Mouse (Mus musculus): Measurements from ENCODE around the gene Lrrtm4.

Gene Lrrtm4

DNA sequence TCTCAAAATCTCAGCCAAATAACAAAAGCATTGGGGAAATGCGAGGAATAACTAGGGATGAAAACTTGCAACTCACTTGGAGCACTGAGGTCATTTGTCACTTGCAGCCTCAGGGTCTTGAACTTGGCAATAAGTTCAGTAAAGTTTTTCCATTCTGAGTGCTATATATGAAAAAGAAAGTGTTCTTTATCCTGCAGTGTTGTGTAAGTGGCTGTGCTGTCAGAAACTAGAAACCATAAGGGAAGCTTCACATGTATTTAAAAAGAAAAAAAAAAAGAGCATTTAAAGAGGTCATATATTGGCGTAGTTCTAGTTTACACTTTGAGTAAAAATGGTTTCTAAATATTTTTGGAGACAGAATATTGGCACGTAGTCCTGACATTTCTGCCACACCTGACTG is 313.1 kb downstream of the Lrrtm4 start:
- no peak for DNase-seq

GRCm38 (mm10) chr6:80352307-80352706 is 333.6 kb downstream of the Lrrtm4 start:
- DNase-seq = no peak

DNA sequence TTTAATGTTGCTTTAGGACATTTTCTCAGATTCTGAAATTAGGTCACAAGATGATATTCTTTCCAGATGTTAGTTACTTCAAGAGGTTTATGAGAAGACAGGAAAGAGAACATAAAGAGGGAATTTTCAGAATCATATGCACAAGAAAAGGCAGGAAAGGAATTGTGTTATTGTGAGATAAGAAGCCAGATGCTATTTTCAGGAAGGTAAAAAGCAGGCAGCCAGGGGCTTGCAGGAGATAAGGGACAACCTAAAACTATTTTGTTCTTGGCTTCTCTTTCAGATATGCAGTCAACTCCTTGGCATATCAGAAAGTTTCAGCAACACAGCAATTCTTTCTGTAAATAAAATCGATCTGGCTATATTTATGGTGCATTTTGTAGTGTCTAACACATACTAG is 338.4 kb downstream of the Lrrtm4 start:
- no peak for DNase-seq

DNA sequence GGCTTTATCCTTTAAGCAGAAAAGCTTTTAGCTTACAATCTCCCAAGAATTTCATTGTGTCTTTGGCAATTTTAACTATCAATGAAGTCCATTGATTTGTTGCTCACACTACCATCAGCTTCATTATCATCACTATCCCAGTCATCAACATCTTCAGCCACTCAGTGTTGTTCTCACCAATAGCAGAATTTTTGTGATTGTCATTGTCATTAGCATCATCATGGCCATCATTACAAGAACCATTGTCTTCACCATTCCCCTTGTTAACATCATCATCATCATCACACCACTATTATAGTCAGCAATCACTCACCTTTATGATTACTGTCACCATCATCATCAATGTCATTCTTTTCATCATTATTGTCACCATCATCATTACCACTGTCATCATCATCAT is 344.9 kb downstream of the Lrrtm4 start:
- no peak for DNase-seq

GRCm38 (mm10) chr6:80366532-80366931 is 347.9 kb downstream of the Lrrtm4 start:
- DNase-seq = no peak

GRCm38 (mm10) chr6:80389571-80389970 is 370.9 kb downstream of the Lrrtm4 start:
- DNase-seq = no peak

DNA sequence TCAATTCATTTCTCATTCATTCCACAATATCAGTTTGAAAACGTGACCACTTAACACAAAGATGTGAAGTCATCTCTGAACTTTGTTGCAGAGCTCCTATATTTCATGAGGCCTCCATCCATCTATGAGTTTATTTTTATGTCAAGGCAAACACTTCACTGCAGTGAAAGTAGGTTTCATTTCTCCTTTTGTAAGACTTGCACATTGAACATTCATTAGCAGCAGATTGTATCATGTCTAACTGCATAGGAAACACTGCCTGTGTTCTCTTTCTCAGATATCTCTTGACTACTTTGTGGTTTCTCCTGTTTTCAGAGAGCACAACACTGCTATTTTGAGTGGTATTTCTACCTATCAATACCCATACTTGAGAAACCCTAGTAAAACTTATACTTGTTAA is 388.1 kb downstream of the Lrrtm4 start:
- no peak for DNase-seq

DNA sequence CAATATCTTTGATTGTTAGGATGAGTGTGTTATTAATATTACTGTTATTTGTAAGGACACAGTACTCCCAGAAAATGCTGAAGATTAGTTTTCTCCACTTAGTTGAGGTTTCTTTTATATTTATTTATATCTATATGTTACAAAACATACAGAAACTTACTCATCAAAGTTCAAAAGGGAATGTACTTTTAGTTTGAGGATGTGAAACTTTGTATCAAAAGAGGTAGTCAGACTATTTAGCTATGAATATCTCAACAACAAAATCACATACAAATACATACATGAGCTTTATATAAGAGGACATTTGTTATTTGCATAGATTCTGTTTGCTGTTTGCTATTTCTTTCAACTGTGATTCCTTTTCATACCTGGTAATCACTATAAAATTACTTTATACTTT is 421.5 kb downstream of the Lrrtm4 start:
- no peak for DNase-seq

DNA sequence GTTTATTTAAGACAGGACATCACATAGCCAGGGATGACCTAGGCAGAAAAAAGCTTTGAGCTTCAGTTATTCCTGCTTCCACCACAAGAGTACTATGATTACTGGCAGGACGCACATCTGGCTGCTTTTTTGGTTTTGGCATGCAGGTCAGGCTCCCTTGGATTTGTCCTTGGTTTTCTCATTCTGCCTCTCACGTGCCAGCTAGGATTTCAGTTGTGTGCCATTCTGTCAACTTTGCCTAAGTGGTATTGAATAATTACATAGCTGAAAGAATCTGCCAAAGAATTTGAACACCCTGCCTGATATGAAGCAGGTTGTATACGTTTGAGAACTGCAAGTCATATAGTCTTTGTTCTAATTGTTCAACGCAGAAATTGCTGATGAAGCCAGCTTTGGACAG is 451.9 kb downstream of the Lrrtm4 start:
- no peak for DNase-seq

DNA sequence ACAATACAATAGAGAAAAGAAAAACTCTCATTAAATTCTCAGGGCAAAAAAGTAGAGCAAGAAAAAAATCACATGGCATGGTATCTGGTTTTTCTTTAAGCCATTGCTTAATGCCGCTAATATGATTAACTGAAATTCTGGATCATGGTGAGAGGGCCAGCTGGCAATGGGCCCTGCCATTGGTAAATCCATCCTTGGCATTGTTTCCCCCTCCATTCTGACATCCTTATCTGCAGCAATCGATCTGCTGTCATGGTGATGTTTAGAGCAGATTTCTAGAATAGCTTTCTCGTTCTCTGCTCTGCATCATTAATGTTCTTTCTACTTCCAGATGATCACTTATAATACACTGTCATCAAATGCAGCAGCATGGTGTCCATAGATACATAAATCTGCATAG is 457.5 kb downstream of the Lrrtm4 start:
- no peak for DNase-seq

DNA sequence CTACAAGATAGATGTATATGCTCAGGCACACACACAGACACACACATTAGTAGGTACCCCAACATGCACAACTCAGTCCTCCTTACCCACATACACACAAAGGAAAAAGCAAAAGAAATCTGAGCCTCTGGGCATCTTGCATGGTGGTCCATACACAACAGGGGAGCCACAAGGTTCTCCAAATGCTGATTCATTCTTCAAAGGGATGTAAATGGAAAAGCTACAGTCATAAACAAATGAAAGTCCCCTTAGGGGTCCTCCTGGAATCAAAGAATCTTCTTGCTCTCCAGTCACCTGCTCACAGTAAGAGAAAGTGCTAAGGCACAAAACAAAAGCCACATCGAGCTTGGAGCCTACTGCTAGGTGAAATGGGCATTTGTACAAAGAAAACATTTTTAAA is 526.3 kb downstream of the Lrrtm4 start:
- no peak for DNase-seq

- DNase-seq = no peak
Measured at GRCm38 (mm10) chr6:80549907-80550306, 531.2 kb downstream of the Lrrtm4 start.

DNA sequence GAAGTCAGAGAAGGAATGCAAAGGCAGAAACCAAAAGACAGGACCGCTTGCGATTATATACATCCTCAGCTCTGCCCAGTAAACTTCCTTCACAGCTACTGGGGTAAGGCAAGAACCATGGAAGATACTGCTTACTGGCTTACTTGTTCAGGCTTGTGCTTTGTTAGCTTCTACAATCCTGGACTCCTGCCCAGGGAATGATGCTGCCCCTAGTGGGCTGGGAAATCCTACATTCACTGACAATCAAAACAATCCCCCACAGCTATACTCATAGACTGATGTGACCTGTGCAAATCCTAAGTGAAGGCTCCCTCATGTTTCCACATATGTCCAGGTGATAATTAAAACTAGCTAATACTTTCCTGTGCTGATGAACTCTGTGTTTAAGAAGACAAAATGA is 534.7 kb downstream of the Lrrtm4 start:
- DNase-seq = no peak

GRCm38 (mm10) chr6:80554991-80555390 is 536.3 kb downstream of the Lrrtm4 start:
- no peak for DNase-seq

DNA sequence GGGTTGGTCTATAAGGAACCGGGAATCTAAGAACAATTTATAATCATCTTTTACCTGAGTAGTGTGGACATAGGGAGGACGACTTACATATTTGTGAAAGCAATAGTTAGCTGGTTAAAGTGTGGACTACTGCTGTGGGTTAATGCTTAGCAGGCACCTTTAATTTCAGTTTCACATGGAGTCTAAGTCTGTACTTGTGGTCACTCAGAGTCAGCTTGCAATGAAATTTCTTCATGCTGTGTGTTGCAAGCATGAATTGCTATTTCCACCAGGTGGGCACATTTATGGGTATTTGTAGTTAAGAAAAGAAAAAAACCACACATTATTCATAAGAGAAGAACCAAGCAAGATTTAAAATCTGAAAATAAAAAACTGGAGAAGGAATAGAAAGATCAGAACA is 558.5 kb downstream of the Lrrtm4 start:
- DNase-seq = no peak

DNA sequence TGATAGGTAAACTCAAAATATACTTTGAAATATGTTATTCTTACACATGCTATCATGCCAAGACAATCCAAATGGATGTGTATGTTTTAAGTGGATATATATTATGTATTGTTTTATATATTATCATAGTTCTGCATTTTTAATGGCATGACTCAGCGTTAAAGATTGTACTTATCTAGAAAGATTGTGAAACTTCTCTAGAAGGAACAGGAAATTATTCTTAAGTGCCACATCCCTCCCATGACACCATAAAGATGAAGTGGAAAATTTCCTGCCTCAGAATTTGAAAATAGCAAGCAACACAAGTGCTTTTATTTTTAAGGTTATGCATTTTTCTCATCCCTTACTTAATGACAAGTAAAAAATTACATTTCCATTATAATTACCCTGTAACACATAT is 563.5 kb downstream of the Lrrtm4 start:
- DNase-seq = no peak

GRCm38 (mm10) chr6:80589776-80590175 is 571.1 kb downstream of the Lrrtm4 start:
- no peak for DNase-seq

- DNase-seq = no peak
Measured at GRCm38 (mm10) chr6:80619508-80619907, 600.8 kb downstream of the Lrrtm4 start.

- no peak for DNase-seq
Measured at GRCm38 (mm10) chr6:80622676-80623334, 604.1 kb downstream of the Lrrtm4 start.

DNA sequence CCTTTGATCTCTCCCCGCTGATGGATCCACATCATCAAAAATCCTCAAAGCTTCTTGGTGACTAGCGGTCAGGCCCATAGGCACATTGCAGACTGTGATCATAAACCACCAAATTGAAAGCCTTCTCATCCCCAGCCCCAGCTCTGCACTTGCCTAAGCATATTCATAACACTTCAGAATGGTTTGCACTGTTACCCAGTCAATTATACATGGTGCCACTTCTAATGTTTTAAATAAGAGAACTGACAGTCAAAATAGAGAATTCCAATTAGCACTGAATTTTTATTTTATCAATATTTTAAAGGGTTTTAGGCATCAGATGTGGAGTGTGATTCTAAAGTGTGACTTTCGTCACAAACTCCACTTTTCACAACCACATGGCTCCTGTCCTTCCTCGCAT is 606.8 kb downstream of the Lrrtm4 start:
- no peak for DNase-seq

- no peak for DNase-seq
Measured at GRCm38 (mm10) chr6:80662729-80663128, 644.1 kb downstream of the Lrrtm4 start.

DNA sequence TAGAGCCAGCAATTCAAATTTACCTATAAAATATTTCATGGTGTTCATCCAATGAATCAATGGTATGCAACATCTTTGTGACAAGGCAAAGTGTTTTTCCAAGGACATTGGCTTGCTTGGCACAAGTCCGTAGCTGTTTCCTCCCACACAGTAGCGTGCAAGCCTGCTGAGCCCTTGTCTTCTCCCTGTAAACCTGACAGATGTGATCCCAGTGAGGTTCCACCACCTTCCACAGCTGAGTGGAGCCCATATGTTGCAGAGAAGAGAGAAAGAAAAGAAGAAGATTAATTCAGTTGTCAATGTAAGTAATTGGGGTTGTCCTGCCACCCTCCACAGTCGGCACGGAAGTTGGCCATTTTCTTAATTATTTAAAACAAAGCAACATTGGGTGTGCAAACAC is 645.4 kb downstream of the Lrrtm4 start:
- no peak for DNase-seq

DNA sequence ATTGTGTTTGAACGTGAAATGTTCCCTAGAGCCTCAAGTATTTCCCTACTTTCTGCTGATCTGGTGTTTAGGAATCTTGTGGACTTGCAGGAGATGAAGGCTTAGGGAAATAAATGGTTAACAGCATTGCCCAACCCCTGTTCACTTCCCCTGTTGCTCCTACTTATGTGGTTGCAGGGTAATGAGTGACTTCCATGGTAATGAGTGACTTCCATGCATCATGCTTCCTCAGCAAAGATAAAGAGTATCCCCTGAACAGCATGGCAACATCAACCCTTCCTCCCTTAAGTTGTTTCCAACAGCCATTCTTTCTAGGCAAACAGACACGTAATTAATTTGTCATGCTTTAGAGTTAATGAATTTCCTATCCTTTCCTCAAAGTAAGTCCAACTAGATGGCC is 685.5 kb downstream of the Lrrtm4 start:
- DNase-seq = no peak

DNA sequence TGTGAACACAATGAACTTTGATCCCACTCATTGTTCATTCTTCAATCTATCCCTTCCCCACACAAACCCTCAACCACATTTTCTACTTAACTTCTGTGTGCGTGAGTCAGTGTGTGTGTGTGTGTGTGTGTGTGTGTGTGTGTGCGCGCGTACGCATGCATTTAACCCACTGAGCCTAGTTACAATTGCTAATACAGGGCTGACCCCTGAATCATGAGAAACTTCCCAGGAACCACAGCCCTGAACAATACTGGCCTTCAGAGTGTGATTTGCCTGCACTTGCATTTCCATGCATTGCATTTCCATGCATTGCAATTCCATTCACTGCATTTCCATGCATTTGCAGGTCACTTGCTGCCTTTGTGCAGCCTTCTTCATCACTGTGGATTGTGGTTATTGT is 701.8 kb downstream of the Lrrtm4 start:
- DNase-seq = no peak

DNA sequence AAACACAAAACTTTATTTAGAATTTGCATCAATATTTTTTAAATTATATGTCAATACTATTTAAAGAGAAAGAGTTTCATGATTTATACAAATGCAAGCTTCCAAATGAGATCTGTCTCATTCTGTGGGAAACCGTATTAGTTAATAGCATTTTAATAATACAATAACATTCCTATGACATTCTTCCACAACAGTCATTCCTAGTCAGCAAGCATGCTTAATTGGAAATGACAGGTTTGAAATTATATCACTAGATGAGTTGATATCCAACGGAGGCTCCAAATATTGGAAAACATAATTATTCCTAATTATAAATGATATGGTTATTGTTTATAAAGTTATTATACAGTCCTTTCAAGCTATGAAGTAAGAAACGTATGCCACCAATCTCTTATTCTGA is 714.7 kb downstream of the Lrrtm4 start:
- DNase-seq = no peak

- no peak for DNase-seq
Measured at GRCm38 (mm10) chr6:80750769-80751168, 732.1 kb downstream of the Lrrtm4 start.

All from thymus, postnatal 14 days (tissue).